Mouse (Mus musculus) lung, postnatal 0 days (tissue): ENCODE measurements at regions not wholly inside any gene's neighbourhood (a gene's known extent, or its start where the extent isn't known, plus 50 kb on each side); places are given as distances from the start of the nearest gene placed in this dataset.

Source experiments
- CTCF ChIP-seq: IDR thresholded peaks from 2 replicates; pipeline ENCODE4 v1.5.1; 2016; ENCODE audit warnings: antibody characterized with exemption, mild to moderate bottlenecking
- EP300 ChIP-seq: IDR thresholded peaks from 2 replicates; pipeline ENCODE4 v1.6.1; 2016; ENCODE audit warnings: antibody characterized with exemption, mild to moderate bottlenecking, control low read depth

DNA sequence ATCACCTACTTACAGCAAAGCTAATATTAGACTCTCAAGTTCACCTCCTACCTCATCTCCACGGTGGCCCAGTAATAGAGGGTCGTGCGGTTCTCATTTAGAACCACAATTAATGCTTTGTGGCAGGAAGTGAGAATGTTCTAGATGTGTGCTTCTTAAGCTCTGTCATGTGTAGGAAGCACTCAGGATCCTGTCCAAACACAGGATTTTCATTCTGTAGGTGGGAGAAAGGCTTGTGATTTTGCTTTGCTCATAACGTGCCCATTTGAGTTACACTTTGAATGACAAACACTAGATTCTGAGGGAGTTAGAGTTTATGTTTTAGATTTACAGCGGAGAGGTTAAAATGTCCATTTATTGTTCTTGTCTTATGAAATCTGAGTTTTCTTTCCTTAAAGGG, 308.0 kb upstream of the Gm15217 start:
- no peak for TF ChIP-seq CTCF
- no peak for TF ChIP-seq EP300
